Mouse (Mus musculus) layer of hippocampus, postnatal 25 days (tissue): ENCODE data around the gene Gm11084. TPM values are rescaled to one million over a fixed set of nuclear protein-coding genes. Genes with fewer than 3 reads are reported as not detected.
"Not testable (repeated sequence)": the region's sequence is repeated elsewhere in the genome, so short reads cannot be mapped to it uniquely, and the experiment has no call there.

ENCODE experiments used
- DNase-seq, 2 experiments: peaks; one replicate each; pipeline ENCODE4 v3.0.0; 2022; ENCODE audit warnings: mixed read lengths in 2 of 2, low spot score in 1 of 2; ENCODE audit errors: extremely low spot score in 1 of 2
- total RNA-seq, 2 experiments: library from RNA; stranded (reverse); gene quantifications; 2 replicates each; pipeline ENCODE4 v1.2.3; 2021

The Gm11084 gene
- total RNA-seq, 2 experiments from 2014 or later = not detected

DNA sequence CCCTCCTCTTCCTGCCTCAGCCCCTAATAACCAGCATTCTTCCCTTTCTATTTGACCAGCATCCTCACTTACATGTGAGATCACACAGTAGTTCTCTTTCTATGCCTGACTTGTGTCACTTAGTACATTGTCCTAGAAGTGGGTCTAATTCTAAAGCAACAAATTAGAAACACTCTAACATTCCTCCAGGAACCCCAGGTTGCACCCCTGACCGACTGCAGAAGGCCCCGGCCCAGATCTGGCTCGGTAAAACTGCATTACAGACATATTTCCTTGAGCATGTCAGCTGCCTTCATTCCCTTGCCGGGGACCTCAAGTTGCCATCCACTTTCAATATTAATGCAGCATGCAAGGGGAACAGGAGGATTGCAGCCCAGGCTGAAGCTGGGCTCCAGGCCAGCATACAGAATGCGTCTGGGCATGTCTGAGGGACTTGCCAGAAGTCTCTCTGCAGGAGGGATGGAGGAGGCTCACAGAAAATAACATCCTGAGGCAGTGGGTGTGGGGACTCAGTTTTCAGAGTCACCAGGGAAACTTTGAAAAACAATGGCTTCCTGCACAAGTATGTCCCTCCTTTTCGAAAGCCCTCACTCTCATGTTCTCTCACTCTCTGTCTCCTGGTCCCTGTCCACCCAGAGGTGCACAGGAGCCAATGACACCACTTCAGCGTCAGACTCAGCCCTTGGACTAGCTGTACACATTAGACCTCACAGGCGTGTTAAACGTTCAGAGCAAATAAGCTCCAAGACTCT lies 9.0 kb upstream of the Gm11084 start:
- peak in 1 of 2 experiments; percentile 44 for DNase-seq

- DNase-seq = no peak
These were observed 7.6 kb upstream of the Gm11084 start for GRCm38 (mm10) chr2:72994165-72994564.

GRCm38 (mm10) chr2:72992497-72992896 lies 6.0 kb upstream of the Gm11084 start:
- DNase-seq = no peak

DNA sequence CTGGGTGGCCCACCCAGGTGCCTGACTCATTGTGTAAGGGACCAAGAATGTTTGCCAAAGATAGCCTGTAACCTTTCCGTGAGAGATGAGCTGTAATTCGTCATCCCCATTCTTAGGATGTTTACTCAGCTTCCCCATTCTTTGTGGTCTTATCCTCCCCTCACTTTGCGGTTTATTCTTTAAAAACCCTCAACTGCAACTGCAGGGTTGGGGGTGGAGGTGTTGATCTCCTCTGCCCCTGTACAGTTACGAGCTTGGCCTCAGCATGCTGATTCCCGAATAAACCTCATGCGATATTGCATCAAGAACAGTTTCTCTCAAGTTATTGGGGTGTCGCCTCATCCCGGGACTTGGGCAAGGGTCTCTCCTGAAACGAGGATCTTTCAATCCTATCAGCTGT lies 2.4 kb upstream of the Gm11084 start:
- not testable (repeated sequence) for DNase-seq

DNA sequence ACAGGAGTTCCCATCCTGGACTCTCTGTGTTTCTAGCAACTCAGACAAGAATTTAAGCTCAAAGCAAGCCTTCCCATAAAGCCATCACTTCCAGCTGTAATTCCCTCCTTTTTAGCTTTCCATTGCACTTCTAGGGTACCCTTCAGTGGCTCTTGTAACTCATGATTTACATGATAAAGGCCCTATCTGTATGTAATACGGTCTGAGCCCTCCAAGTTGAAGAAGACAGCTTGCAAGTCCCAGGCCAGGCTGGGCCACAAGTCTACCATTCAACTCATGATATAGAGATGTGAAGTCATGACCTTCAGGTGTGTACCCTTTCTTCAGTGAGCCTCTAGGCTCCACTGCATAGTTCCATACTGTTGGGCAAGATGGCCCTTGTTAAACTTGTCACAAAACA lies 1.0 kb downstream of the Gm11084 start:
- no peak for DNase-seq

- no peak for DNase-seq
These were observed 1.7 kb downstream of the Gm11084 start for GRCm38 (mm10) chr2:72984806-72985205.

- no peak for DNase-seq
These were observed 3.3 kb downstream of the Gm11084 start for GRCm38 (mm10) chr2:72983211-72983610.

DNA sequence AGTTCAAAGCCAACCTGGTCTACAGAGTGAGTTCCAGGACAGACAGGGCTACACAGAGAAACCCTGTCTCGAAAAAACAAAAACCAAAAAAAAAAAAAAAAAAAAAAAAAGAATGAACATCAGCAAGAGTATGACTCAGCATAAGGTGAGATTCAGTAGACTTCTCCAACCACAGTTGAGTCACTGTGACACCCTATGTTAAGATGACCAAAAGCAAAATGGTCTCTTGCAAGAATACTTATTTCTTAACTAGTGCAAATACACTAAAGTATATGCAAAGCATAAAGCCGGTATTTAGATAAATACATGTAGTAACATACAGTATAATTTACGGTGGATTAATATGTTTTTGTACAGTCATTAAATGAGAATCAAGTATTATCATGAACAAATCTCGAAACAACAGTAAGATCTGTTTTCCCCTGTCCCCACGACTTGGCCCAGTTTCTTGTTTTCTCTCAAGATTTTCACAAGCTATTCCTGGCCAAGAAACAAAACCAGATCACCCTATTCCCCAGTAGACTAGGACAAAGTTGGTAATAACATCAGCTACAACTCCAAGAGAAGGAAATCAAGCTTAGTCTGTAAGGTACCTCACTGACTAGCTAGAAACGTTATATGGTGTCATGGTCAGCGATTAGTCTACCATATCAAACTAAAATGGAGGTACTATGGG lies 4.3 kb downstream of the Gm11084 start:
- DNase-seq = no peak

- no peak for DNase-seq
These were observed 4.9 kb downstream of the Gm11084 start for GRCm38 (mm10) chr2:72981441-72982109.

DNA sequence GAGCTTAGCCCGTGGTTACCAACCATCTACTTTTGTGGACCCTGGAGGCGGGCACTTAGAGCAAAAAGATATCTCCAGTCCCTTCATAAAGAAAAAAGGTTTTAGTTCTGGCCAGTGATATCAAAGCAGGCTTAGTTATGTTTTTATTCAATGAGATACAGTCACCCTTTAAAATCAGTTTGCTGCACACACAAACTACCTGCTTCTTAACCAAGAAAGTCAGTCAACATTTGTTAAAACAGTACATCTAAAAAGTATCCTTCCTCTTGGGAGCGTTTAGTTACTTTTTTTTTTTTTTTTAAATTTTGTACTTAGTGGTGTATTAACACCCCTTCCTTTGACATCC lies 5.5 kb downstream of the Gm11084 start:
- DNase-seq = no peak

DNA sequence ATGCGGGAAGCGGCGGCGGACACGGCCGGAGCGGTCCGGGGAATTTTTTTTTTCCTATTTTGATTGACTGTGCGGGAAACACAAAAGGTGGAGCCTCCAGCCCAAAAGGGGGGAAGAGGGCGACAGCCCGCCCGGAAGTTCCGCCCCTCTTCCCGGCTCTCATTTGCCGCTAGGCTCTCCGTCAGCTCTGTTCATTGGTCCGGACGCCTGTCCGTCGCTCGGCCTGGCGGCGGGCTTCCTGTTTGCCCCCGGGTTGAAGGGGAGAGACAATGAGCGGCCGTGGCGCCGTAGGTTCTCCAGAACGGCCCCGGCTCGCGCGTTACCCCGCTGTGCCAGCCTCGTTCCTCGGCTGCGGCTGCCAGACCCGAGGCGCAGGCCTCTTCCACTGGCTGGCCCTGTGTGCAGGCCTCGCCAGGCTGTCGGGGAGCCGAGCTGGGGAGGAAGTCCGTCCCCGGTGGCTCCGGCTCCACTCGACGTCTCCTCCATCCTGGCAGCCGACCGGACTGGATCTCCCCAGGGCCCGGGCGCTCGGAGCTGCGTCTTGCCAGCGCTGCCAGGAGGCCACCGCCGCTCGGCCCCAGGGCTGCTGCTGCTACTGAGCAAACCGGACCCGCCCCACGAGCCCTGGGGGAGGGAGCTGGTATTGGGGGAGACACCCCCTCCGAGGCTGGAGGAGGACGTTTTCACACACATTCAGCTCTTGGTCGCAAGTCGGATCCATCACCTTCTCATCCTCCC lies 6.0 kb downstream of the Gm11084 start, which contains the start of gene Sp3:
Gene Sp3, minus strand, starts transcription at position 110 of the 738 bp plus-strand sequence.
- DNase-seq = peak; percentile 87 to 95

DNA sequence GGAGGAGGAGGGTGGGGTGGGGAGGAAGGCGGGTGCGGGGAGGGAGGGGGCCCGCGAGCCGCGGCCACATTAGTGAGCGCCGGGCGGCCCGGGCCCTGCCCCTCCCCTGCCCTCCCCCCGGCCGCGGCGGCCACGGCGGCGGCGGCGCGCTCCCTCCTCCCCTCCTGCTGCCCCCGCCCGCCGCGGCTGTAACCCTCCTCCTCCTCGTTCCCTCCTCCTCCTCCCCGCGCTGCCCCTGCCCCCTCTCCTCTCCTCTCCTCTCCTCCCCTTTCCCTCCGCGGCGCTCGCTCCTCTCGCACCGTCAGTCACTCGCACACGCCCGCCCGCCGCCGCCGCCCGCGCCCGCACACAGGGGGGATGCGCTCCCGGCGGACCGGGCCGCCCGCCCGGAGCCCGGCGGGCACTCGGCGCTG lies 6.9 kb downstream of the Gm11084 start:
- peak; percentile 65 to 67 for DNase-seq

- peak; percentile 64 to 77 for DNase-seq
These were observed 7.4 kb downstream of the Gm11084 start for GRCm38 (mm10) chr2:72978901-72979658.

GRCm38 (mm10) chr2:72978473-72978872 lies 8.0 kb downstream of the Gm11084 start:
- DNase-seq = peak in 1 of 2 experiments; percentile 28

GRCm38 (mm10) chr2:72977272-72977671 lies 9.2 kb downstream of the Gm11084 start:
- no peak for DNase-seq

DNA sequence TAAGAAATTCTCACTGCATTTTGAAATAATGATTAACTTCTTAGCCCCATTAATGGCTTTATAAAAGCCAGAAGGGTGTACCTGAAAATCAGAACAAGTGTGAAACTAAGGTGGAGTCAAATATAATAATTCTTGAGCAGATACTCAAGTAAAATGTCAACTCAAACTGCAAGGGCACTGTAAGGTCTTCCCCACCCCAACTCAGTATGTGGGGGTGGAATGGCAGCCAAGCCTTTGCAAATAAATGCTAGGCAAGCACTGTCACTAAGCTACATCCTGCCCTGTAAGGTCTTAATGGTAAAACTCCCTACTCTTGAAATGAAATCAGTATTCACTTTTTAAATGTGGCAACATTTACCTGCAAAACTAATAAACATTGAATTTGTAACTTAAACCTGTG lies 10.5 kb downstream of the Gm11084 start:
- DNase-seq = no peak

DNA sequence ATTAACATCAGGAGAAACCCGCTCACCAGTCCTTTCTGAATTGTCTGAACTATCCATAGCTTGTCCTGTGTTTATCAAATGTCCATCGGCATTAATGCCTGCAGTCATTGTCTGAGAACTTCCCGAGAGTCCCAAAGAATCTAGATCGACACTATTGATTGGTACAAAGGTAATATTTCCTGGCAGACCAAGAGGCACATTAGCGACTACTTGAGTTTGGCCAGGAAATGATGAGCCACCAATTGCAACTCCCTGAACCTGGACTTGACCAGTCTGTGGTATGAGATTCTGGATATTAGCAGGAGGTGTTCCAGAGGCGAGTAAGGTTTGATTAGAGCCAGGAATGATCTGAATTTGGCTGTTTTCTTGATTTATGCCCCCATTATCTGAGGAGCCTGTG lies 15.7 kb downstream of the Gm11084 start:
- DNase-seq = no peak

DNA sequence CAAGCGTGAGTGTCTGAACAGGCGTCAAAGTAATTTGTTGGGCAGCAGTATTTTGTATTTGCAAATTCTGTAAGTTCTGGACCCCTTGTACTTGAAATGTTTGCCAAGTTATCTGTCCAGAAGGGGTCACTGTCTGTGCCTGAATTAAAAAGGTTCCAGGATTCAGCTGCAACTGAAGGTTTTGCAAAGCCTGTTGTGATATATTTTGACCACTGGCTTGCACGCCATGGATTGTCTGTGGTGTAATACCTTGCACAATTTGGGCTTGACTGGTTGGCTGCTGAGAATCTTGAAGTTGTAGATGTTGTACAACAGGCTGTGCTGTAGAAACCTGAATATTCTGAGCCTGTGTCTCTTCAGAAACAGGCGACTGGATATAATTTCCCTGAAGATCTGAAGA lies 16.2 kb downstream of the Gm11084 start:
- no peak for DNase-seq

- no peak for DNase-seq
These were observed 18.0 kb downstream of the Gm11084 start for GRCm38 (mm10) chr2:72968536-72968935.

DNA sequence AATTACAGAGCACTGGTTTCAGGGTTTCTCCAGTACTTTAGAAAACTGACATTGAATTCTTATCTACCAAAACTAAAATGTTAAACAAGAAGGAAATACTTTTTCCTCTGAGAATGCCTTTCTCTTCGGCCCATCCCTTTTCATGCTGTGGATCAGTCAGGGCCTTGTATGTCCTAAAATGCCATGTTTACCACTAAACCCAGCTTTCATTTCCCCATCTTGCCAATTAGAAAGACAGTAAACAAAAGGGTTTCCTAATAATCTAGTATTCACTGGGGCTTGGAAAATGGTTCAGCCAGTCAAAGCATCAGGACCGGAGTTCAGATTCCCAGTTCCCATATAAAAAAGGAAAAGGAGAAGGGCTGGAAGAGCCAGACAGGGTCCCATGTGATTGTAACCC lies 21.1 kb downstream of the Gm11084 start:
- DNase-seq = no peak
